Mouse (Mus musculus) lung, adult 2 months (tissue): Measurements from ENCODE around the gene Dus2.

ENCODE experiments used
- CTCF ChIP-seq: fragments of 200-500 bp; IDR thresholded peaks from 2 replicates; pipeline ENCODE4 v1.5.1; 2011; ENCODE audit warnings: mild to moderate bottlenecking, low read length, control low read depth; ENCODE audit not compliant: insufficient read depth
- POLR2A ChIP-seq: fragments of 200-500 bp; IDR thresholded peaks from 2 replicates; pipeline ENCODE4 v1.6.1; 2011; ENCODE audit warnings: low read depth, mild to moderate bottlenecking, control low read depth, low read length, borderline replicate concordance; ENCODE audit errors: extremely low read depth

- TF ChIP-seq CTCF, result no peak
- no peak for TF ChIP-seq POLR2A
Observed at GRCm38 (mm10) chr8:105988546-105988945, 2.6 kb upstream of the Dus2 start.
